Mouse (Mus musculus): ENCODE results near the gene Gprc5a. TPM values are rescaled to one million over a fixed set of nuclear protein-coding genes. Genes with fewer than 3 reads are reported as not detected.

Gprc5a gene
- under 1 TPM in 1 of 2 experiments, not detected in 1; 0.17 TPM for total RNA-seq (2021)
- long read RNA-seq, experiment 1: 0 reads
- long read RNA-seq, experiment 2: 0 reads

DNA sequence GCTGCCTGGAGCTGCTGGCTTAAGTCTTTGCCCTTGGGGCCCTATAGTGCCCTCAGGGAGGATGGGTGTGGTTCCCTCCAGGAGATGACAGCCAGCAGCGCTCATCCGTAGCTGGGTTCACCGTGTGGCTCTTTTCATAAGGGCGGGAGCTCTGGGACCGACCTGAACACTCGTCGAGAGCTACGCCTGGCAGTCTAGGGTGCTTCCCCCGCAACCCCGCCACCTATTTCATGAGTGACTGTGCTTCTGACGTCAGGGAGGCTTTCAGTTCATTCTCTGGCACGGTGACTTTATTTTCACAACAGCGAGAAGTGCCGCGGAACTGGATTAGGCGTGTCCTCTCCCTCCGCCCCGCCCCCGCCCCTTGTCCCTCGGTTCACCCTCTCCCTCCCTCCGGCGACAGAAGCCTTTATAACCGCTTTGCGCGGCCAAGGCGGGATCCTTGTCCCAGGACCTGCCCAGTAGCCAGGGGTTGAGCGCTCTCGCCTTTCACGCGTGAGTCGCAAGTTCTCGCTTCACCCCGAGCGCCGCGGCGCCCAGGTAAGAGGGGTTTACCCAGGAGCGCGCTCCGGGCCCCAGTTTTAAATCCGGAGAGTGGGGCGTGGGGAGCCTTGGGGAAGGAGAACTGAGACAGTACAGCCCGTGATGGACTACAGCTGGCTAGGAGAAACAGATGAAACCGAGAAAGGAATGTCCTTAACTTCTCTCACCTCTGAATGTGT is at the start of gene Gprc5a:
TSS of gene Gprc5a (plus strand) at position 416 of the 722 bp plus-strand sequence.
- no peak for DNase-seq (ENCODE audit: low spot score in 2 of 2)

DNA sequence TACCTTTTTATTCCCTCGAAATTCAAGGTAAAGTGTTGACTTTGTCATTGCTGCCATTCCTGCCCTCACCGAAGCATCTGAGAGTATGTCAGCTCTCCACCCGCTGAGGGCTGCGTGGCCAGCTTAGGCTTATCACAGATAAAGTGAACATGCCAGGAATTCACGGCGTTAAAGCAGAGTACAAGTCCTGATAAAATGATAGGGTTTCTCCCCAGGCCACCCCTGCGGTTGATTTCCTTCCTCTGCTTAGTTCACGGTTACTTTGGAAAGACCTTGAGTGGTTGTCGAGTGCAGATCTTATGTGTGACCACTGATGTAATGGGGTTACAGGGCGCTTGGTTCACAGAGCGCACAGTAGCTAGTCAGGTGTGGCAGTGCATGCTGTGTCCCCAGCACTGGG is 48.2 kb upstream of the Gprc5a start:
- no peak for DNase-seq (ENCODE audit: low spot score in 2 of 2)

DNA sequence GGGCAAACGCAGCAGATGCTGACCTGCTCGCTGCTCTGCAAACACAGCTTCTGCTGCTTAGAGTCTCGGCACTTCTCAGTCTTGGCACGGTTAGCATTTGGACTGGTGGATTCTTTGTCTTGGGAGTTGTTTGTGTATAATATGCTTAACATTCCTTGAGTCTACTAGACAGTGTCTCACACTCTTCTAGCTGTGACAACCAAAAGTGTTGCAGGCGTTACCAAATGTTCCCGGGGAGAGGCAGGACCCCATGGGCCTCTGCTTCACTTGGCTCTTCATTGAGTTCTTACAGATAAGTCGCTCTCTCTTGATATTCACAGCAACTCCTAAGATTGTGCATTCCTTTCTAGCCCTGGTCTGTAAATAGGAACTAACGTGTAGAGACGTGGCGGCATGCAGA is 45.9 kb upstream of the Gprc5a start:
- DNase-seq (ENCODE audit: low spot score in 2 of 2): no peak

DNA sequence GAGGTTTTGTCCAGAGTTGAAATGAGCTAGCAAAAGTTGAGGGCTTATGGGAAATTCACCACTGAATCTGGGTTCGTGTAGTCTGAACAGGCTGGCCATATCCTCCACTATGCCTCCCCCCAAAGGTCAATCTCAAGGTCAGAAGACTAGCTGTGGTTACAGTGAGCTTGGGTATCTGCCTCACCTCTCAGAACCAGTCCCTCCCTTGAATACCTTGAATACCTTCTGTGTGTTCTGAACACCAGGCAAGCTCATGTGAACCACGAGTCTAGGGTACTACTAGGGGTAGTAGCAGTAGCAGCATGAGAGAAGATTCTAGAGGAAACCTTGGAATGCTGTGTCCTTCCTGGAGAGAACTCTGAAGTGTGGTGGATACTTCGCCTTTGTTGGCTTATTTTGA is 43.8 kb upstream of the Gprc5a start:
- DNase-seq (ENCODE audit: low spot score in 2 of 2): no peak

DNA sequence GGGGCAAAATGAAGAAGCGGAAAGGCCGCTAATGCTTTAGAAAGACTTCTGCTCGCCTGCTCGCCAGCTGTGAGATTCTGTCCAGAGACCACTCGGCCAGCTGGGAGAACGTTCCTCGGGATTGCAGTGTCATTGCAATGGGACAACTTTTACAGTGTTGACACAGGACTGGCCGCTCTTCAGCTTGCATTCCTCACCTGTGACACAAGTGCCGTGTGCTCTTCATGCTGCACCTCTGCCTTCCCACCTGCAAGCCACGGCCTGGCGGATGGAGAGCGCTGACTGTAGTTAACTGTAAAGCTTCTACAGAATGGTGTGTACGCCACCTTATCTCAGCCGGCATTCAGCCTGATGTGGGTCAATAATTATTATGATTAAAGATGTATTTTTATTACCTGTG is 42.1 kb upstream of the Gprc5a start:
- DNase-seq (ENCODE audit: low spot score in 2 of 2): no peak

DNA sequence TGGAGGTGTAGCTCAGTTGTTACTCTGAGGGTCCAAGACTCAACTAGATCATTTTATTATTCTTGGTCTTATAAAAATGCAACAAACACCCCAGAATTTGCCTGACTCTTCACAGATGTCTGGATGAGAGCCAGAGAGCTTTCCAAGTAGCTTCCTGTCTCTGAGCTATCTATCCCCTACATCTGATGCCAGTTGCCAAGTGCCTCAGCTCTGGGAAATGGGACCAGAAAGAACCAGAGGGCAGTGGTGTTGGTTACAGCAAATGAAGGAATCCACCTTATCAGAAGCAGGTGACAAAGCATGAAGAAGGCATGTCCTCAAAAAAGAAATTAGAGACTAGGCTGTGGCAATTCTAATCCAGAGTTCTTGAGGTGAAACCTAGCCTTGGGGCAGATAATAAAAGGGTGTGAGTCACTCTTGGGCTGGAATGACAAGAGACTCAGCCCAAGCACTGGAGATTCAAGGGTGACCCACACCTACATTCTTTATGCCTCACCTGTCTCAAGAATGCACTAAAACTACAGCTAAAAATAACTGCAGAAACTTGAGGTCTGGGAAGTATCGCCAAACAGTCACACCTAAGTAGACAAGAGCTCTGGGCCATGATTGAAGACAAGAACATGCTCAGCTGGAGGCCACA is 40.5 kb upstream of the Gprc5a start:
- no peak for DNase-seq (ENCODE audit: low spot score in 2 of 2)

DNA sequence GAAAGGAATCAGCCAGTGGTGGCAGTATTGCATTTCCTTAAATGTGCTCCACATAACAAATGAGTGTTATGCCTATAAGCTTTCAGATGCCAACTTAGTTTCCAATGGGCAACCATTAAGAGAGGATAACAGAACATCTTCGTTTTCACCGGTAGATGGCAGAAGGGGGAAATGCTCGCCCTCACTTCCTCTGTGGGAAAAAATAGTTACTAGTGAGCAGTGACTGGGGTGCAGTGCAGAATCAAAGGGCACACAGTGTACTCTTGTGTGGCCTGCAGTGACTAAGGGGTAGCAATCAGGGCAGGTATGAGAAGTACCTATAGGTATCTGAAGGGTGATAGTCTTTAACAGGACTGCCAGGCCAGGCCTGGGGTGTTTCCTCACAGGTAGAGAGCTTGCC is 39.2 kb upstream of the Gprc5a start:
- DNase-seq (ENCODE audit: low spot score in 2 of 2): peak; percentile 25 to 52

DNA sequence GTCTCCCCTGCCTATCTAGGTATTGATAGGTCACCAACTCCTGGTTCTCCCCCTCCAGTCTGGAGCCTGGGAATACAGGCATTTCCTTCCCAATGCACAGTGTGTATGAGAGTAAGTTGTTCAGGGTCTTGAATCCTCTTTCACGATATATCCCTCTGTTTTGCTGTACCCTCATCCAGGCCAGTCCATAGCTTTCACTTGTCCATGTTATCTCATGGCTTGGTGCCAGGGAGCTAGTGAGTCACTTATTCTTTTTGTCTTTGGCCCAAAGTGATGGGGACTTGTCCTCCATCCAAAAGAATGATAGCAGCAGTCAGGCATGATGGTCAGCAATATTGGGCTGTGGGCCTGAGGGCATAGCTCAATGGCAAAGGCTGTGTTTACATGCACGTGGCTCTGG is 38.7 kb upstream of the Gprc5a start:
- no peak for DNase-seq (ENCODE audit: low spot score in 2 of 2)

DNA sequence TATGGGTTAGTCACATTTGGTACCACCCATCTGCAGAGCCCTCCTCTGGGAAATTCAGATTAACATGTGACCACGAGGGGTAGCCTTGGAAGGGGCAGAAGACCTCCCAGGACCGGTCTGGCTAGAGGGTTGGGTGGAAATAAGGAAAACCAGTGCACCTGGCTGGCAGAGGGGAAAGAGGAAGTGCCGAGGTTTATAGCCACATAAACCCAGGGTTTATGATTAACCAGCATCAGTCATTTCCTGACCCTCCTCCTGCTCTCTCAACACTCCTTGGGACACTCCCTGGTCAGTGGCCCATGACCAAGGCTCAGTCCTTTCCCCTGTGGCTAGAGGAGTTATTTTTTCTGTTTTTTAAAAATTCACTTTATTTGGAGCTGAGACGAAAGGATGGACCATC is 36.2 kb upstream of the Gprc5a start:
- no peak for DNase-seq (ENCODE audit: low spot score in 2 of 2)

DNA sequence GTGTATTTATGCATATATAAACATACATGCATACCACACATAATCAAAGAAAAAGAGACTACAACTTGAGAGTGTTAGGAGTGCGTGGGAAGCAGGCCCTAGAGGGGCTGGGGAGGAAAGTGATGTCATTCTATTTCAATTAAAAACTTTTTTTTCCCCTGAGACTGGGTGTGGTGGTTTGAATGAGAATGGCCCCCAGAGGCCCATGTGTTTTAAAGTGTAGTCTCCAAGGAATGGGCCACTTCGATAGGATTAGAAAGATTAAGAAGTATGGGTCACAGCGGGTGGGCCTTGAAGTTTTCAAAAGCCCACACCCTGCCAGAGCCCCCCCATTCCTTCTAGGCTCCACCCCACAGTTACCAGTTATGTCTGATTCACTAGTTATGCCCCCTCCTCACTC is 26.8 kb upstream of the Gprc5a start:
- no peak for DNase-seq (ENCODE audit: low spot score in 2 of 2)

DNA sequence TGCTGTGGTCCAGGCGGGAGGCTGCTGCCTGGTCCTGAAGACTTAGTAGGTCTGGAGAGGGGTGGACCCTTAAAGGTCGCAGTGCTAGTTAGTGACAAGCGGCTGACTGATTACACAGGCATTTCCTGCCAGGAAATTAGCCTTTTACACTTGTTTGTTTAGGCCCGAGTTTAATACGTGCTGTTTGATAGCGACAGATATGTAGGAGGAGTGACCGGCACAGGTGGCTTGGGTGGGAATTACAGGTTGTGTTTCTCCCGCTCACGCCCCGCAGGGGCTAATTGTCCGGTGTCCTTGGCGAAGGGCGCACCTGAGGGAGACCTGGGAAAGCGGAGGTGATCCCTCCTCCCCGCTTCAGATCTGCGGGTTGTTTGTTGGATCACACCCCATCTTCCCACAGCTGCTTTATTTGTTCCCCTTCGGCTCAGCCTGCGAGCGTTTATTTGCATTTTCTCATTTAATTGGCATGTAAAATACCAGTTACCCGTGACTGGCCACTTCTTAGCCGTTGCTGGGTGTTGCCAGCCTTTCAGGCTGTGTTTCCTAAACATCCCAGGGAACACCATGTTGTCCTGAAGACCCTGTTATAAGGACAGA is 25.1 kb upstream of the Gprc5a start:
- DNase-seq (ENCODE audit: low spot score in 2 of 2): no peak

DNA sequence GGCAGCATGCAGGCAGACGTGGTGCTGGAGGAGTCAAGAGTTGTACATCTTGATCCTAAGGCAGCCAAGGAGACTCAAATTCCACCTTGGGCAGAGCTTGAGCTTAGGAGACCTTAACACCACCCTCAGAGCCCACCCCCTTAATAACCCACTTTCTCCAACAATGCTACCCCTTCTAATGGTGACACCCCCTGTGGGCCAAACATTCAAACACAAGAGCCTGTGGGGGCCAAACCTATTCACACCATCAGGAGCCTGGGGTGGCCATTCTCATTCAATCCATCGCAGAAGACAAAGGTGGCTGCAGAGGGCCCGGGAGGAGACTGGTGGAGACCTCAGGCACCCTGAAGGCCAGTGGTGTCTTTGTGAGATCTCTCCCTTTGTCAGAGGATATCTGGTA is 23.5 kb upstream of the Gprc5a start:
- DNase-seq (ENCODE audit: low spot score in 2 of 2): no peak

DNA sequence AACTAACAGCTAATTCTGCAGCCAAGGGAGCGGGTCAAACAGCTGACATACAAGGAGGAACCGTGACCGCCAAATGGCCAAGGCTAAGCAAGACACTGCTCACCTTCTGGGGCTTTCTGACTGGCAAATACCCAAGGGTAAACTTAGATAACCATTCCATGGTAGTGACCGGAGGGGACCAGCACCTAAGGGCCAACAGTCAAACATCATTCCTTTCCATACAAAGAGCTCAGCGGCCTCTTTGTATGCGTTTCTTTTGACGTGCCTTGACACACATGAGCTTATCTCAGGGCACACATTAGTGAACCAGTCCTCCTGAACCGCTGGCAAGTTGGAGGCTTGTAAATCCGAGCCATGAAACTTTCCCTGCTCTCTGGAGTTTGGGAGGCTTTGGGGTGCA is 18.2 kb upstream of the Gprc5a start:
- no peak for DNase-seq (ENCODE audit: low spot score in 2 of 2)

DNA sequence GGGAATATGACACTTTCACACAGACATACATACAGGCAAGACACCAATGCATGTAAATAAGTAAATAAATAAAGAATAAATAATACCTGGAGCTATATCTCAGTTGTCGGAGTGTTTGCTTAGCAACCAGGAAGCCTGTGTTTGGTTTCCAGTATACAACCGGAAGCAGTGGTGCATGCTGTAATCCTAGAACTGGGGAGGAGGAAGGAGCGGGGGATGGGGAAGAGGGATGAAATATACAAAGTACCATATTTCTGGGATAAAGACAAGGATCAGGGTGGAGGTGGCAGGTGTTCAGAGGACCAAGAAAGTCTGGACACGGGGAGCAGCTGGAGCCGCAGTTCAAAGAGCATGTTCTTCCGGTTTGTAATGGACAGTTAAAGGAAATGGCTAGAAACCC is 16.9 kb upstream of the Gprc5a start:
- no peak for DNase-seq (ENCODE audit: low spot score in 2 of 2)

DNA sequence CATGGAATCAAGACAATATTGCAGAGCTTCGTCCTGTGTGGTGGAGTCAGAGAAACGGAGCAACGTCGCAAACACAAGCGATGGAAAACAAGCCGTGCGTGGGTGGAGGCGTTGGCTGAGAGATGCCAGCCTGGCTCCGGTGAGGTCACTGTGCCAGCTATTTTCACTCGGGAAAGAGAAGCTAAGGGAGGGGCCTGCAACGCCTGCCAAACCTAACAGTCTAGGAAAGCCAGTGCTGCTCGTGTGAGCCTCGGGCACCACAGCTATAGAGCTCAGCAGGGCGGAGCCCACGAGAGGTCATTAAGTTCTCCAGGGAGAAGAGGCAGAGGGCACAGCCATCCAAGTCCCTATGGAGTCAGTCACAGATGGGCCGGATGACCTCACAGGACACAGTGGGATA is 16.5 kb upstream of the Gprc5a start:
- DNase-seq (ENCODE audit: low spot score in 2 of 2): peak; percentile 9 to 24

DNA sequence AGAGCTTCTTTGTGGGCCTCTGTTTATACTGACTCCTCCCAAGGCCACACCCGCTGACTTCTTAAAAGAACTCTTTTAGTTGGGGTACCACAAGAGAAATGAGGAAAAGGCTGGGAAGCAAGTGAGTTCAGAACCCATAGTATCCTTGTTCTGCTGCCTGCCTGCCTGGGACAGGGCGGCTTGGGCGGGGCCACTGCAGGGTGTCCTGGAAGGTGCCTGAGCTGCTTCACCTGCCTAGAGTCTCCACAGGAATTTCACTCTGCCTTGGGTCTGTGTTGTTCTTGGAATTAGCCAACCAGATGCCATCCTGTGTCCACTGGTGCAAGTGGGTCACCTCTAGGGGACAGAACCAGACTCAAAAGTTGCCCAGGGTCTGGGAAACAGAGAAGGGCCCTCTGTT is 11.7 kb upstream of the Gprc5a start:
- no peak for DNase-seq (ENCODE audit: low spot score in 2 of 2)

DNA sequence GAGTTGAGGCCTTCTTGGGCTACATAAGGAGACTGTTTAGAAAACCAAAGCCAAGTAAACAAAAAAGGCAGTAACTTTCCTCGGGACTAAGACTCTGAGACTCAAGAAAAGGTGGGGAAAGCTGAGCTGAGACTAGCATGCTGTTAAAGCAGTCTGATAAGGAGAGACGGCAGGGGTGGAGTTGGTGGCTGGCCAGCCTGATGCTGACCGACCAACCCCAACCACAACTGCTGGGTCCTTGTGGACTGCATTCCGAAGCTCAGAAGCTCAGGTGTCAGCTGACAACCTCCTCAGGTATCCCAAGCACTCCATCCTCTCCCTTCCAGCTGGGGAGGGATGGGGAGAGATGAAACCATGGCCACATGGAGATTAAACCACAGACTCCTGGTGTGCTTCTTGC is 9.6 kb upstream of the Gprc5a start:
- no peak for DNase-seq (ENCODE audit: low spot score in 2 of 2)

DNA sequence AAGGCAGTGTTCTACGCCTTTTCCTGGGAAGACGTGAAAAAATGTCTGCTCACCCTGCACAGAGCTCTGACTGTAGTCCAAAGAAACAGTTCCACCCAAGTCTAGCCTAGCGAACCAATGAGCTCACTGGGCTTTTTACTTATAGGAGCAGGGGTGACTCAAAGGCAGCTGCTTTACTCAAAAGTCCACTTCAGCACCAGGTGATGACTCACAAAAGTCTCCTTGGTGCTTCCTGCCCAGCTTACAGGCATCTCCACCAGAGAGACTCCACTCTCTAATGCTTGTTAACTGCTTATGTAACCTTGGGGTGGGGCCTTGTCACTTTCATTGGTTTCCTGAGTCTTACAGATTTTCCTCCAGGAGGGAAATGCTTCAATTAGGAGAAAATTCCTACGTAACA is 4.7 kb upstream of the Gprc5a start:
- no peak for DNase-seq (ENCODE audit: low spot score in 2 of 2)

DNA sequence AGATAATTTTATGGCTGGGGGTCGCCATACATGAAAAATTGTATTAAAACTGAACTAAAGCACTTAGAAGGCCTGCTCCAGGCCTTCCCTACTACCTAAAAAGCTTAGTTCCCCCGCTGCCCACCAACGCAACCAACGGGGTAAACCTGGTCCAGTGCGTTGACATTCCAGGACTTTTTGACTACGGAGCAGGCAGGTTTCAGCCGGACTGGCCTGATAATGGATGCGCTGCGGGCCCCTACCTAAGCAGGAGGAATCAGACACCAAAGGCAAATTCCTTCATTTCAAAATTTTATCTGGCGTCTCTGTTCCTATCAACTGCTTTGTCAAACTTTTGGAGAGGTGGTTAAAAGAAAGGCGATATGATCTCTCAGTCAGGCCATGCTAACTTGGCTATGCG is 830 bp upstream of the Gprc5a start:
- no peak for DNase-seq (ENCODE audit: low spot score in 2 of 2)

DNA sequence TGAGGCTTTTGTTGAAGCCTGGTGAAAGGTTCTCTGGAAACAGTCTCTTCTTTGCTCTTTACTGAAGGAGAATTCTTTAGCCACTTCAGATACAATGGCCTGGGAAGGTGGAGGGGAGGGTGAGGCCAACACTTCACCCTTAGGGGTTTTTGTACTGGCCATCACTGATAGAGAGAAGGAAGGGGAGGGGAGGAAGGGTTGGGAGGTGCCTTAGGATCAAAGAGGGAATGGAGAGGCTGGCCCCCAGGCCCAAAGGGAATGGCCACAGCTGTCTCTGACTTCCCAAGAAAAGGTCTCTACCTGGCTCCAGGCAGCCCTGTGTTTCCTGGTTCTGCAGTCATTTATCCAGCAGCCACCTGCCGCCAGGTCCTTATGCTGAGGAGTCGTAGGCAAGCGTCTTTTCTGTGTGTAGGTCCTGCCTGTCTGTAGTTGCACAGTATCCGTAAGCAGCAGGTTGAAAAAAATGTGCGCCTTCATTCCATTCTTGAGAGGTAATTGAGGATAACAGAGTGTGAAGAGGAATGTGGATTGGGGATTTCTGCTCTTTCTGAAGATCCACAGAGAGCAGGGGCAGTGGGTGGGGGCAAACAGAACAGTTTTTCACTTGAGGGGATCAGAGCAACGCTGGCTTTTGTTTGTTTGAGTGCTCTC is 1.5 kb downstream of the Gprc5a start:
- DNase-seq (ENCODE audit: low spot score in 2 of 2): no peak

DNA sequence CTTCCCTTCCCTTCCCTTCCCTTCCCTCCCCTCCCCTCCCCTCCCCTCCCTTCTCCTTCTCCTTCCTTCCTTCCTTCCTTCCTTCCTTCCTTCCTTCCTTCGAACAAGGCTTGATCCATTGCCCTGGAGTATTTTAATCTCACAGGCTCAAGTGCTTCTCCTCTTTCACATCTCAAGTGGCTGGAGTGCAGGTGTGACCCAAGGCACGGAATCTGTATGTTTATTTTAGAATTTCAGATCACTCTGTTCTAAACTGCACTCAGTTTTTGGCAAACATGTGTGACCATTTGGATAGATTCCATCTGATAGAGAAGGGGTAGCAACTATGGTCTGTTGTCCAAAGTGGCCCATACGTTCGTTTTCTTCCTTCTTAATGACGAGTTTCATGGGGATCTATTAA is 2.8 kb downstream of the Gprc5a start:
- no peak for DNase-seq (ENCODE audit: low spot score in 2 of 2)

DNA sequence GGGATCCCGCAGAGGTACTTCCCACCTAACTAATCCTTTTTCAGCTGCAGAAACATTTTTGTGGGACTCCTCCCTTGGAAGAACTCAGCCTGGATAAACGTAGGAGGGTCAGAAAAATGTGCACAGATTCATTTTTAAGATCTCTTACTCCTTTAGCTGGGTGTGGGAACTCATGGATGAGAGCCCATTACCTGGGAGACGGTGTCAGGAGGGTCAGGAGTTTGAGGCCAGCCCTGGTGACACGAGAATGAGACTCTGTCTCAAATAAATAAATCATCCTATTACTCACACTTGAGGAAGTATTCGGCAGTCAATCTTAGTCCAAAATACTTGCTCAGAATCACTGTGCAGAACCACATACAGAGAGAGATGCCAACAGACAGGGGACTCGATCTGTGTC is 4.4 kb downstream of the Gprc5a start:
- DNase-seq (ENCODE audit: low spot score in 2 of 2): no peak

All from layer of hippocampus, postnatal 14 days (tissue).